Mouse (Mus musculus) gastrocnemius, adult 2 months (tissue): ENCODE measurements around the gene Ctns. TPM values are rescaled to one million over a fixed set of nuclear protein-coding genes. Genes with fewer than 3 reads are reported as not detected.

Source experiments
- DNase-seq: peaks from one replicate; pipeline ENCODE4 v3.0.0; 2022
- H3K27ac ChIP-seq: fragments of 200-600 bp; 2 replicates; pipeline ENCODE4 v1.8.1; 2022; ENCODE audit warnings: mild to moderate bottlenecking
- H3K4me3 ChIP-seq: fragments of 200-600 bp; 2 replicates; pipeline ENCODE4 v1.8.1; 2022; ENCODE audit warnings: mild to moderate bottlenecking, moderate library complexity
- CTCF ChIP-seq: fragments of 200-600 bp; IDR thresholded peaks from 2 replicates; pipeline ENCODE4 v1.8.1; 2022; ENCODE audit warnings: antibody characterized with exemption, mild to moderate bottlenecking, moderate library complexity
- intact Hi-C: fragments of 180-260 bp; cut with DNase I; formaldehyde crosslinking; loops from one replicate; pipeline ENCODE4 v1.15.1; 2025
- long read RNA-seq, 2 experiments: library from polyadenylated mRNA; stranded (forward); transcript quantifications; one replicate each; pipeline ENCODE4 v2.0.0; 2021
- total RNA-seq, 2 experiments: library from RNA; stranded (reverse); gene quantifications; 2 replicates each; pipeline ENCODE4 v1.2.3; 2021

The Ctns gene
- 1 to 10 TPM; 5.7 to 7.8 TPM for total RNA-seq
- long read RNA-seq, experiment 1, partial matches to known transcripts = 1 of 8 reads
- long read RNA-seq, experiment 1, other reads (novel, unspliced or antisense) = 2 of 8 reads
- long read RNA-seq, experiment 2, transcript Ctns-201 (11 exons, 2,570 nt) = major isoform, 6 of 9 reads
- long read RNA-seq, experiment 2, partial matches to known transcripts = 0 of 9 reads
- long read RNA-seq, experiment 2, other reads (novel, unspliced or antisense) = 3 of 9 reads

DNA sequence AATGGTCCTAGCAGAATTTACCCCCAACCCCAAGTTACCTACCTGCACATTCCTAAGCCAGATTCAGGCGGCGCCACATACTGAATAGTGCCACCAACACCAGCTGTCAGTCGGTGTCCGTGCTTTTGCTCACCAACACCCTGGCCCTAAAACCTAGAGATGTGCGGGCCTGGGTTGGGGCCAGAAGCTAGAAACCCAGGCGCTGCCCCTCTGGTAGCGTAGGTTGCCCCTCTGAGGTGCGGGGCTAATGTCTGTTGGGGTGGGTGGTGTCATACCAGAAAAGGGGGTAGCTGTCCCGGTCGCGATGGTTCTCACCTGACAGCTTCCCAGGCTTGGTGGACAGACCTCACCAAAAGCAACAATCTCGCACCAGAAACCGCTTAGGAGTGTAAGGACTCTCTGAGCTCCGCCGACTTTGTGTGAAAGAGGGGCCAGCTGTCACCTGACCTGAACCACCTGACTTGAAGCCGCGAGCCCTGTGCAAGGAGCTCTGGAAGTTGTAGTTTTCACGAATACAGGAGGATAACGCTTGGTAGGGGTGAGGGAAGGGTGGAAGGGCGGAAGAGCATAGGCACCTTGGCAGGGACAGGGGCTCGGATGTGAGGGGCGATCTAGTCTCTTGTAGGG is at the start of gene Ctns:
Gene Ctns, minus strand, starts transcription at position 440 of the 627 bp plus-strand sequence.
- Histone ChIP-seq H3K4me3 (peak within 1 kb of the TSS; percentile 92), H3K27ac (peak within 1 kb of the TSS; percentile 94)
- no peak for TF ChIP-seq CTCF
- DNase-seq = peak; percentile 85
- intact Hi-C loops = loop anchor here (2.0 kb wide), 1 partner anchor 22 kb away; the partner anchor contains the start of genes Emc6 and Tax1bp3

DNA sequence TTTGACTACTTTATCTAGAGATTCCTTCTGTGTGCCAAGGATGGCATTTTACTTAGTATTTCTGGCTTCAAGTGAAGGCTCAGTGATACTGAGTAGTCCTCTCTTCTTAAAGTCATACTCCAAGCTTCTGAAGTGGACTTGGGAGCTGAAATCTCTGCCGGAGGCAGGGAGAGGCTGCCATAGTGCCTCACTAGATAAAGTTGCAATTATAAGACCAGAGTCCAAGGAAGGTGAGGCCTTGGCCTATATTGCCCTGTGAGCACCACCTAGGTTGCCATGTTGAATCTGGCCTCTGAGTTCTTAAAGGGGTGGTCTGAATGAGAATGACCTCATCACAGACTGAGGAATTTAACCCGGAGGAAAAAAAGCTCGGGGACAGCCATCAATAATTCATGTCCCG is 43.9 kb upstream of the Ctns start:
- no peak for TF ChIP-seq CTCF
- intact Hi-C loops = no loop called here
- DNase-seq = no peak
- Histone ChIP-seq H3K4me3 (no peak overlapping the region), H3K27ac (no peak overlapping the region)

DNA sequence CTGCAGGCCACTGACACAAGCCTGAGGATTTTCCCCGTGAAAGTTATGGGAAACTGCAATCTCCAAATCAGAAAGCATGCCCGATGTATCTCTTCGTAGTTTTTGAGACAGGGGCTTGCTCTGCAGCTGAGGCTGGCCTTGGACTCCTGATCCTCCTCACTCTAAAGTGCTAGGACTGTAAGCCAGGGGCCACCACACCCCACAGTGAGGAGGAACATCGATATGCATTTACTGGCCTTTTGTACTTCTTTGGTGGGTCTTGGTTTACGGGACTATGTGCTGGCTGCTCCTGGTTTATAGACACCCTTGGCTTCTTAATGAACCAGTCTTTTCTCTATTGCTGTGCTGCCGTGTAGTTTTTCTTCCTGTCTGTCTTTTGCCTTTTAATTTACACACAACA is 43.4 kb upstream of the Ctns start:
- no peak overlapping the region for H3K27ac ChIP-seq
- DNase-seq = no peak
- H3K4me3 ChIP-seq = no peak overlapping the region
- intact Hi-C loops = no loop called here
- TF ChIP-seq CTCF = no peak

DNA sequence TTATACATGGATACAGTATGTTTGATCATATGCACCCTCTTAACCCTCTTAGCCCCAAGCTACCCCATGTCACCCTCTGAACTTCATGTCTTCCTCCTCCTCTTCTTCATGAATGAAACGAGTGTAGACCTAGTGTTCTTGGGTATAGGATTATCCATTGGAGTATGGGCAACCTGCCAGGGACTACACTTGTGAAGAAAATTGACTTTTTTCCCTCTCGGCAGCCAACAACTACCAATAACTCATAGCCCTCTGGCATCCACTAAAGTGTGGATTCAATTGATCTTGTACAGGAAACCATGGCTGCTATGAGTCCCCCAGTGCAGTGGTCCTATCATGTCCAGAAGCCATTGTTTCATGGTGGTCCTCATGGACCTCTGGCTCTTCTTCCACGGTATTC is 37.9 kb upstream of the Ctns start:
- 0 out of 2 replicates have a peak overlapping the region, but pooled peaks have one; percentile 41 for H3K27ac ChIP-seq
- no peak for DNase-seq
- no peak for TF ChIP-seq CTCF
- H3K4me3 ChIP-seq = no peak overlapping the region
- intact Hi-C loops = no loop called here

DNA sequence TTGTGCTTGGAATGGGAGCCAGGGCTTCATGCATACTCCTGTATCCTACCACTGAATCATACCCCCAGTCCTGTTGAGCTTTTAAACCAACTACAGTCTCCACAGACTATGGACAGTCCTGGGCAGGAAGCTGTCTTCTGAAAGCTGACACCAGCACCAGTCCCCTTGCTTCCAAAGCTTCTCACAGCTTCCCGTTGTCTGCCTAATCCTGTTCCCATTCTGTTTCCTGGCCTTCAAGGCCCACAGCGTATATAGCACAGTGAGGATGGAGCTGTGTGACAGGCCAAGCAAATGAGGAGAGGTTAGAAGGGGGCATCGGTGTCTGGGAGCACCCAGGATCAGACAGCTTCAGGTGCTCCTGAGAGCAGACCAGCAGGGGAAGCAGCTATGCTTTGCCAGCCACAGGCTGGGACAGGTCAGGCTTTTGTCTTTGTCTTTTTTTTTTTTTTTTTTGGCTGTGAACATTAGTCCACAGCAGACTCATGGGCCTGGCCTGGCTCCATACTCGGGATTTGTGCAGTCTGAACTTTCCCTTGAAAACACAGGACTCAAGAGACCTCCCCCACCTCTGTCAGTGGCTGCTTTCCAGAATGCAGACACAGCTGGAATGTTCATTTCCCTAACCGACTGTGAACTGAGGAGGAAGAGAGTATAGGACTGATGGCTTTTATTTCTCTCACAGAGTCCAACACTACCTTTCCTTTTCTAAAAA is 37.3 kb upstream of the Ctns start:
- DNase-seq = peak; percentile 85
- H3K4me3 ChIP-seq = no peak overlapping the region
- no peak for TF ChIP-seq CTCF
- intact Hi-C loops = no loop called here
- peak overlapping the region; percentile 80 for H3K27ac ChIP-seq

DNA sequence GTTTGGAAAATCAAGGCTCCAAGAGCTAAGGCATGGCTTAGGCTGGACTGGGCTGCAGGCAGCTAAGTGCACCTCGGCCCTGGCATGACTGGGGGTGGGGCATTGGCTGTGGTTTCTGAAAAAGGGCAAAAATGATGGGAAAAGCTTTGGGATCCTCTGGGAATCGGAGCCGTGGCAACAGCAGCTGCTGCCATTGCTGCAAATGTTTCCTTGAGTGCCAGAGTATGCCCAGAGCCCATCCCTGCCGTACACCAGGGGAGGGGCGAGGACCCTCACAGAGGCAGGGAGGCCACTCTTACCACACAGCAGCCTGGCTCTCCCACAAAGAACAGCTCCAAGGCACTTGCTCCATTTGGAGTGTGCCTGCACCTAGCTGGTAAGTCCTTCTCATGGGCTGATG is 35.1 kb upstream of the Ctns start, which contains the start of gene Trpv1:
Gene Trpv1, plus strand, starts transcription at position 301 of the 400 bp plus-strand sequence.
- H3K27ac ChIP-seq = no peak within 1 kb of the TSS
- no peak for TF ChIP-seq CTCF
- no peak within 1 kb of the TSS for H3K4me3 ChIP-seq
- DNase-seq = no peak
- intact Hi-C loops = no loop called here

GRCm38 (mm10) chr11:73232513-73232912 is 33.7 kb upstream of the Ctns start:
- H3K27ac ChIP-seq = no peak overlapping the region
- no peak for TF ChIP-seq CTCF
- DNase-seq = no peak
- intact Hi-C loops = no loop called here
- H3K4me3 ChIP-seq = no peak overlapping the region

DNA sequence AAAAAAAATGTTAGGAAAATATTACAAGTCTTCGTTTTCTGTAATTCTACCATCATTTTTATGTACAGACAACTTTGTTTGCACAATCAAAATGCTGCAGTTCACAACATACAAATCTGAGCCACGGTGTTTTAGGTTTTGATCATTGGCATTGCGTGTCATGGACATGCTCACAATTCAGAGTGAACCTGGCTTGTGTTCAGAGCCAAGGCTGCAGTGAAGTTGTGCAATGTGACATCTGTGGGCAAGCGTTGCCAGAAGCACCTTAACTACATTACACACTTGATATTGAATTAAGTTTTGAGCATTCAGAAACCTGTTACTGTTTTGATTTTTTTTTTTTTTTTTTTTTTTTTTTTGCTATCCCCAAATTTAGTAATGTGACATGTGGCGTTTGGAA is 31.2 kb upstream of the Ctns start:
- Histone ChIP-seq H3K27ac (no peak overlapping the region), H3K4me3 (no peak overlapping the region)
- DNase-seq = no peak
- no peak for TF ChIP-seq CTCF
- intact Hi-C loops = no loop called here

DNA sequence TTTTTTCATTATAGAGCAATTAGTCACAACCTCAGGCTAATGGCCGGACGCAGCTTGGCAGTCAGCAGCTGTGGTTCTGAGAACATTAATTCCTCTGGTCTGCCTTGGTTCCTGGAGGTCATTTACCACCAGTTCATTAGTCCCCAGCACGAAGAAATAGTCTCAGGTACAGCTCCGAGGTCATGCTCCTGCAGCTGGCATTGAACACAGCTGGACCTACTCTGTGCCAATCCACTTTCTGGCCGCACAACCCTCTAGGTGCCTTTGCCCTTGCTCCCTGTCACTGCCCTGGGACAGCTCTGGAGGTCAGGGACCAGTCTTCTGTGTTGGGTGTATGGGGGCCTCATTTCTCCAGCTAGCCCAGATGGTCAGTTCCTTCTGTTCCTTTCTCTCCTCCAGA is 30.0 kb upstream of the Ctns start:
- no peak for DNase-seq
- TF ChIP-seq CTCF = no peak
- Histone ChIP-seq H3K4me3 (no peak overlapping the region), H3K27ac (no peak overlapping the region)
- intact Hi-C loops = no loop called here

DNA sequence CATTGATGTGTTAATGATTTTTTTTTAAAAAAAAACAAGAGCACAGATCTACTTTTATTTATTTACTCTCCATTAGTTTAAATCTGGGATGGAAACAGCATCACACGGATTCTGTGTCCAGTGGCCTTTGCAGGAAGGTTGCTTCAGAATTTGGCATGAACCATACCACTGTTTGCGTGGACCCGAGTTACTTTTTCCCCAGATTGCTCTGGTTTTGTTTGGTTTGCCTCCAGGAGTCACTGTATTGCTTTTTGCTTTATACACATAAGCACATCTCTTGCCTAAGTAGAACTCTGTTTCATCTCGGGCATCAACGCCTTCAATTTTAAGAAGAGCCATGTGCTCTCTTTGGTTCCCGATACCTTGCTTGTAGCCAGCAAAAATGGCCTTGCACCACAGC is 27.0 kb upstream of the Ctns start:
- TF ChIP-seq CTCF = no peak
- no peak overlapping the region for H3K27ac ChIP-seq
- intact Hi-C loops = no loop called here
- no peak overlapping the region for H3K4me3 ChIP-seq
- no peak for DNase-seq

DNA sequence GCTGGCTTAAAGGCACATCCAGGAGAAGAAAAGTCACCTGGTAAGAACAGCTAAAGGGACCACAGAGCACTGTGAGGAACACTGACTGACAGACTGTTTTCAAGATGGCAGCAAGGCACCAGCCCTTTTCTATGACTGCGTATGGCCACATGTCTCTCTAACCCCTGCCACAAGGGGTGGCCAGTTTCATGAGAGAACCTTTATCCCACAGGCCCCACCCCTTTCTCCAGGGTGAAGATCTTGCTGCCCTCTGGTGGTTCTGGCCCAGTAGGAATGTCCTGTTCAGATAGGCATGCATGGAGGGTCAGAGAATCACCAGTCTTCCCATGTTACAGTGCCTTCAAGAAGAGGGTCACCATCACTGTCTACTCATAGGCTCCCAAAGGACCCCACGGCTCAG is 25.1 kb upstream of the Ctns start:
- Histone ChIP-seq H3K4me3 (no peak overlapping the region), H3K27ac (no peak overlapping the region)
- TF ChIP-seq CTCF = peak; percentile 57
- intact Hi-C loops = no loop called here
- peak; percentile 31 for DNase-seq

DNA sequence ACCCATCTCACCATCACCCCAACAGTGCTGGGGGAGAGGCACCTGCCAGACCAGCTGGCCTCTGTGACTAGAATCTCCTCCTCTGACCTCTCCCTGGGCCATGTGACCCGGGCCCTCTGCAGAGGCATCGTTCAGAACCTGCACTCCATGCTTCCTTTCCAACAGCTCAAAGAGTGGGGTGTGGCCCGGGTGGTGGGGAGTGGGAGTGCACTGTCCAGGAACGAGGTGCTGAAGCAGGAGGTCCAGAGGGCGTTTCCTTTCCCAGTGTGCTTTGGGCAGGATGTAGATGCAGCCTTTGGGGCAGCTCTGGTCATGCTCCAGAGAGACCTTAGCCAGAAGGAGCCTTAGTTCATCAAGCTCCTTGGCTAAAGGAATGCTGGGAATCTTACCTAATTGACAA is 24.0 kb upstream of the Ctns start:
- DNase-seq = no peak
- TF ChIP-seq CTCF = no peak
- no peak overlapping the region for H3K4me3 ChIP-seq
- intact Hi-C loops = no loop called here
- H3K27ac ChIP-seq = no peak overlapping the region

DNA sequence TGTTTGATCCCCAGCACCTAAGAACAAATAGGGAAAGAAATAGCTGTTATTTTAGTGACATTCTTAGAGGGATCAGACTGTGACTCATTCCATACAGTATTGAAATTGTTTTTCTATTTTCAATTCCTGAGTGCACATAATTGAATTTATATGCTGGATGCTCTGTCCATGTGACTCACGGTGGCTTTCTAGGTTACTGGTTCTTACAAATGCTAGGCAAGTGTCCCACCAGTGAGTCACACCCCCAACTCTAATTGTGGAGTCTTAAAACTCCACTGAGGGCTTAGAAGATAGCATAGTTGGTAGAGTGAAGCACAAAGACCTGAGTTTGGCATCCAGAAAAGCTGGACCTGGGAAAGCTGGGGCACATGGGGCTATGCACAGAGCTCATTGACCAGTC is 21.8 kb upstream of the Ctns start:
- TF ChIP-seq CTCF = no peak
- H3K4me3 ChIP-seq = no peak overlapping the region
- intact Hi-C loops = no loop called here
- DNase-seq = no peak
- no peak overlapping the region for H3K27ac ChIP-seq
